8 mouse cellular contexts compared by ENCODE assay signal in genomic region chr6:39344020-39344419, GRCm38 (mm10). TPM values are rescaled to one million over a fixed set of nuclear protein-coding genes. Genes with fewer than 3 reads are reported as not detected.
DNase-seq lines count a peak whose midpoint lies in the region; ATAC-seq and TF ChIP-seq lines count a peak whose summit lies in the region.

No protein-coding gene starts in this region.

- peak; percentile 99 for TF ChIP-seq CTCF in kidney, adult 2 months (conservative IDR thresholded peaks at IDR 0.05; ENCODE audit: insufficient read depth, insufficient read length, low read depth, low read length)
- peak; percentile 99 for TF ChIP-seq CTCF in spleen, adult 2 months (IDR thresholded peaks at IDR 0.05; ENCODE audit: extremely low read depth, insufficient read depth, insufficient read length, insufficient replicate concordance)

- no peak overlapping the region for H3K4me2 ChIP-seq in embryonic facial prominence, embryonic 11.5 days (ENCODE audit: low read depth, low read length)
- H3K4me2 ChIP-seq in midbrain, embryonic 16.5 days (ENCODE audit: low read length), result no peak overlapping the region

- ATAC-seq in embryonic facial prominence, embryonic 11.5 days (replicated peaks; ENCODE audit: insufficient number of reproducible peaks, low FRiP score, low TSS enrichment, low read depth), result peak; percentile 66; the same call in 1 of the 2 replicates
- peak; percentile 81 for ATAC-seq in midbrain, embryonic 16.5 days

- DNase-seq in 3134 (ENCODE audit: extremely low read depth, insufficient read length, low spot score), result peak; percentile 32
- DNase-seq in adrenal gland, postnatal 14 days, result peak; percentile 91
- DNase-seq in embryonic facial prominence, embryonic 11.5 days (ENCODE audit: low spot score), result peak; percentile 86
- peak; percentile 80 to 93 for DNase-seq in heart, adult 18-20 months
- peak; percentile 83 for DNase-seq in kidney, adult 2 months
- peak; percentile 93 for DNase-seq in limb, embryonic 10.5 days (ENCODE audit: low spot score)
- peak; percentile 56 to 79 for DNase-seq in spleen, adult 2 months (ENCODE audit: low read depth in 1 of 2, low spot score in 2 of 2)

- no peak for TF ChIP-seq POLR2A in kidney, adult 2 months (IDR thresholded peaks at IDR 0.05; ENCODE audit: low read depth, low read length)
- no peak for TF ChIP-seq POLR2A in spleen, adult 2 months (IDR thresholded peaks at IDR 0.05; ENCODE audit: low read depth, low read length)

- no peaks in the 10 kb centered on the region for H3K27me3 ChIP-seq in embryonic facial prominence, embryonic 11.5 days (ENCODE audit: control insufficient read depth, insufficient read depth, low read length)
- no peaks in the 10 kb centered on the region for H3K27me3 ChIP-seq in kidney, adult 2 months (replicated peaks; ENCODE audit: control insufficient read depth, insufficient read depth, low read length)
- no peaks in the 10 kb centered on the region for H3K27me3 ChIP-seq in limb, embryonic 10.5 days (ENCODE audit: low read depth, poor library complexity, severe bottlenecking)
- no peaks in the 10 kb centered on the region for H3K27me3 ChIP-seq in midbrain, embryonic 16.5 days (ENCODE audit: control insufficient read depth, insufficient read depth, low read depth, low read length)
- no peaks in the 10 kb centered on the region for H3K27me3 ChIP-seq in spleen, adult 2 months (ENCODE audit: control insufficient read depth, insufficient read depth, low read length)

- no peak overlapping the region for H3K4me3 ChIP-seq in embryonic facial prominence, embryonic 11.5 days (ENCODE audit: low read depth, low read length)
- H3K4me3 ChIP-seq in kidney, adult 2 months (ENCODE audit: insufficient read depth, low read depth, low read length), result no peak overlapping the region
- H3K4me3 ChIP-seq in limb, embryonic 10.5 days, result no peak overlapping the region
- H3K4me3 ChIP-seq in midbrain, embryonic 16.5 days (ENCODE audit: low read depth, low read length), result no peak overlapping the region
- no peak overlapping the region for H3K4me3 ChIP-seq in spleen, adult 2 months (ENCODE audit: extremely low read depth, insufficient read depth, insufficient read length)

- no peaks in the 10 kb centered on the region for H3K9me3 ChIP-seq in embryonic facial prominence, embryonic 11.5 days (replicated peaks; ENCODE audit: control insufficient read depth, low read length)
- no peaks in the 10 kb centered on the region for H3K9me3 ChIP-seq in limb, embryonic 10.5 days (replicated peaks)
- H3K9me3 ChIP-seq in midbrain, embryonic 16.5 days (replicated peaks; ENCODE audit: control insufficient read depth, low read length, poor library complexity, severe bottlenecking), result no peaks in the 10 kb centered on the region

- no peak overlapping the region for H3K27ac ChIP-seq in embryonic facial prominence, embryonic 11.5 days (replicated peaks; ENCODE audit: low read depth, low read length)
- no peak overlapping the region for H3K27ac ChIP-seq in kidney, adult 2 months (ENCODE audit: insufficient read depth, low read depth, low read length)
- no peak overlapping the region for H3K27ac ChIP-seq in limb, embryonic 10.5 days
- no peak overlapping the region for H3K27ac ChIP-seq in midbrain, embryonic 16.5 days (ENCODE audit: low read length)
- H3K27ac ChIP-seq in spleen, adult 2 months (ENCODE audit: insufficient read depth, low read length), result no peak overlapping the region

- no peaks in the 10 kb centered on the region for H3K36me3 ChIP-seq in embryonic facial prominence, embryonic 11.5 days (replicated peaks; ENCODE audit: control insufficient read depth, insufficient read depth, low read depth, low read length)
- no peaks in the 10 kb centered on the region for H3K36me3 ChIP-seq in kidney, adult 2 months (ENCODE audit: control insufficient read depth, insufficient read depth, low read length)
- H3K36me3 ChIP-seq in limb, embryonic 10.5 days, result peaks cover 65% of the 10 kb centered on the region
- peaks cover 2% of the 10 kb centered on the region for H3K36me3 ChIP-seq in midbrain, embryonic 16.5 days (ENCODE audit: control insufficient read depth, insufficient read depth, low read length)
- H3K36me3 ChIP-seq in spleen, adult 2 months (ENCODE audit: control insufficient read depth, insufficient read depth, low read length), result peaks cover 12% of the 10 kb centered on the region

- H3K4me1 ChIP-seq in embryonic facial prominence, embryonic 11.5 days (ENCODE audit: control insufficient read depth, insufficient read depth, low read length), result no peaks in the 10 kb centered on the region
- H3K4me1 ChIP-seq in kidney, adult 2 months (ENCODE audit: control insufficient read depth, insufficient read depth, low read length), result no peaks in the 10 kb centered on the region
- H3K4me1 ChIP-seq in limb, embryonic 10.5 days, result peaks cover 37% of the 10 kb centered on the region
- H3K4me1 ChIP-seq in midbrain, embryonic 16.5 days (ENCODE audit: control insufficient read depth, insufficient read depth, low read length), result peaks cover 13% of the 10 kb centered on the region
- H3K4me1 ChIP-seq in spleen, adult 2 months (ENCODE audit: control insufficient read depth, insufficient read depth, insufficient read length), result peaks cover 7% of the 10 kb centered on the region

- WGBS in embryonic facial prominence, embryonic 11.5 days, result 27% methylated on average over 12 of the region's 12 CpGs
- 22% methylated on average over 12 of the region's 12 CpGs for WGBS in kidney, adult 2 months
- 27% methylated on average over 12 of the region's 12 CpGs for WGBS in limb, embryonic 10.5 days
- 18% methylated on average over 12 of the region's 12 CpGs for WGBS in midbrain, embryonic 16.5 days
- WGBS in spleen, adult 2 months, result 20% methylated on average over 12 of the region's 12 CpGs

- no peak overlapping the region for H3K9ac ChIP-seq in embryonic facial prominence, embryonic 11.5 days (replicated peaks; ENCODE audit: low read length)
- no peak overlapping the region for H3K9ac ChIP-seq in midbrain, embryonic 16.5 days (ENCODE audit: low read depth, low read length)

RNA-seq across cellular contexts. Expression of gene Slc37a3, which starts 33.5 kb away (rescaled TPM):
- total RNA-seq in adrenal gland, postnatal 14 days (2021), result 32.3 and 36.5 TPM in 2 replicates
- polyA plus RNA-seq in embryonic facial prominence, embryonic 11.5 days (2014; fragmentation: Nextera tagmentation; extraction: Ambion mirVana), result 44.2 and 47.7 TPM in 2 replicates
- 10 to 100 TPM; 16.9 to 18.4 TPM for total RNA-seq in heart, adult 18-20 months (2021)
- polyA plus RNA-seq in kidney, adult 2 months (2012; rRNA removed), result 25.9 and 28.7 TPM in 2 replicates
- polyA plus RNA-seq in limb, embryonic 10.5 days (2016; fragmentation: Nextera tagmentation; extraction: Ambion mirVana), result 43.1 and 48.9 TPM in 2 replicates
- polyA plus RNA-seq in midbrain, embryonic 16.5 days (2015; fragmentation: Nextera tagmentation; extraction: Ambion mirVana), result 64.9 and 67.9 TPM in 2 replicates
- 7.7 and 10.3 TPM in 2 replicates for polyA plus RNA-seq in spleen, adult 2 months (2012; rRNA removed)

RNA-seq across cellular contexts. Expression of gene Rab19, which starts 37.0 kb away (rescaled TPM):
- total RNA-seq in adrenal gland, postnatal 14 days (2021), result 0.48 and 1.4 TPM in 2 replicates
- polyA plus RNA-seq in embryonic facial prominence, embryonic 11.5 days (2014; fragmentation: Nextera tagmentation; extraction: Ambion mirVana), result 0.78 and 1.1 TPM in 2 replicates
- total RNA-seq in heart, adult 18-20 months (2021), result under 1 TPM in 1 of 2 experiments, not detected in 1; 0.31 TPM
- polyA plus RNA-seq in kidney, adult 2 months (2012; rRNA removed), result 2.1 and 2.7 TPM in 2 replicates
- 0.28 and 0.49 TPM in 2 replicates for polyA plus RNA-seq in limb, embryonic 10.5 days (2016; fragmentation: Nextera tagmentation; extraction: Ambion mirVana)
- 0.35 TPM in 1 of 2 replicates, not detected in the other for polyA plus RNA-seq in midbrain, embryonic 16.5 days (2015; fragmentation: Nextera tagmentation; extraction: Ambion mirVana)
- 4.4 and 4.7 TPM in 2 replicates for polyA plus RNA-seq in spleen, adult 2 months (2012; rRNA removed)

Comparison
In these comparisons a context has a peak if more than half of its experiments do, and no peak if none do; other contexts are left out.
1. DNase-seq: peak in every context shown above with its lines; median percentile 93 in limb, embryonic 10.5 days; 91 in adrenal gland, postnatal 14 days; 86 in heart, adult 18-20 months; 86 in embryonic facial prominence, embryonic 11.5 days; 83 in kidney, adult 2 months; 68 in spleen, adult 2 months; 32 in 3134.